Mouse (Mus musculus) hindbrain, embryonic 13.5 days (tissue): ENCODE data around the gene Itpr2. TPM values are rescaled to one million over a fixed set of nuclear protein-coding genes. Genes with fewer than 3 reads are reported as not detected.

ENCODE experiments used
- ATAC-seq: fragments of 200-750 bp; cut with Nextera tagmentation; 2 replicates; pipeline ENCODE4 v1.8.0; 2017; ENCODE audit warnings: moderate TSS enrichment; ENCODE audit not compliant: low FRiP score
- H3K27ac ChIP-seq: fragments of 300-500 bp; sonication (generic); 2 replicates; pipeline ENCODE4 v1.5.1; 2015; ENCODE audit warnings: inconsistent platforms, mild to moderate bottlenecking, moderate library complexity
- H3K27me3 ChIP-seq: fragments of 300-500 bp; sonication (generic); 2 replicates; pipeline ENCODE4 v1.6.1; 2015; ENCODE audit warnings: mild to moderate bottlenecking, inconsistent platforms
- H3K36me3 ChIP-seq: fragments of 300-500 bp; sonication (generic); 2 replicates; pipeline ENCODE4 v1.6.1; 2015; ENCODE audit warnings: mild to moderate bottlenecking, inconsistent platforms
- H3K4me1 ChIP-seq: fragments of 300-500 bp; sonication (generic); replicated peaks from 2 replicates; pipeline ENCODE4 v1.6.1; 2015; ENCODE audit warnings: inconsistent platforms
- H3K4me2 ChIP-seq: fragments of 300-500 bp; sonication (generic); 2 replicates; pipeline ENCODE4 v1.6.1; 2015; ENCODE audit warnings: inconsistent platforms, mild to moderate bottlenecking, moderate library complexity
- H3K4me3 ChIP-seq: fragments of 300-500 bp; sonication (generic); 2 replicates; pipeline ENCODE4 v1.5.1; 2015; ENCODE audit warnings: mild to moderate bottlenecking, inconsistent platforms
- H3K9ac ChIP-seq: fragments of 300-500 bp; sonication (generic); 2 replicates; pipeline ENCODE4 v1.6.1; 2015; ENCODE audit warnings: mild to moderate bottlenecking, inconsistent platforms
- H3K9me3 ChIP-seq: fragments of 300-500 bp; sonication (generic); 2 replicates; pipeline ENCODE4 v1.6.1; 2016; ENCODE audit warnings: inconsistent platforms
- WGBS: fragments of 180-500 bp; shearing (Covaris S2); methylation state at CpG from one replicate; pipeline ENCODE4 v1.1.7; 2015; 5-methylcytosine and 5-hydroxymethylcytosine counted together
- polyA plus RNA-seq: library from polyadenylated mRNA; unstranded; fragments of >200 nt; fragmentation: Nextera tagmentation; extraction: Ambion mirVana; gene quantifications from 2 replicates; pipeline ENCODE4 v1.2.1, GENCODE M21; 2015

The Itpr2 gene
- polyA plus RNA-seq, 1 experiment from 2014 or later, result 5.5 TPM

DNA sequence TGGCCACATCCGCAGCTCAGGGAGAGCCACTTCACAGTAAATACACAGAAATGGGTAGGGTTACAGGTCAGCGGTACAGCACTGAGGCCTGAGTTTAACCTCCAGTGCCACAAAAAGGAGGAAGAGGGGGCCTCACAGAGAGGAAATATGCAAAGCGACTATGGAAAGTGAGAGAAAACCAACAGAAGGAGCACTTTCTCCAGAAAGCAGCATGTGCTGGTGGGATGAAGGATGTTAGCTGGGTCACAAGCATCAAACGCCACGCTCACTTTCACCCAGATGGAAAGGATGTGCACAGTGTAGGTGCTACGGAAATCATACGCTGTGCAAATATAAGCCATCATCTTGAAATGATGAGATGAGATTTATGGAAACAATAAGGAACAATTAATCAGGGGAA, 28.3 kb upstream of the Itpr2 start:
- no peaks in the 10 kb centered on the region for H3K4me1 ChIP-seq
- H3K9ac ChIP-seq, result no peak overlapping the region
- H3K9me3 ChIP-seq, result no peaks in the 10 kb centered on the region
- no peak for ATAC-seq
- 78% methylated on average over 7 of the region's 7 CpGs for WGBS
- no peak overlapping the region for H3K4me2 ChIP-seq
- H3K27me3 ChIP-seq, result no peaks in the 10 kb centered on the region
- no peak overlapping the region for H3K4me3 ChIP-seq
- no peaks in the 10 kb centered on the region for H3K36me3 ChIP-seq
- no peak overlapping the region for H3K27ac ChIP-seq

DNA sequence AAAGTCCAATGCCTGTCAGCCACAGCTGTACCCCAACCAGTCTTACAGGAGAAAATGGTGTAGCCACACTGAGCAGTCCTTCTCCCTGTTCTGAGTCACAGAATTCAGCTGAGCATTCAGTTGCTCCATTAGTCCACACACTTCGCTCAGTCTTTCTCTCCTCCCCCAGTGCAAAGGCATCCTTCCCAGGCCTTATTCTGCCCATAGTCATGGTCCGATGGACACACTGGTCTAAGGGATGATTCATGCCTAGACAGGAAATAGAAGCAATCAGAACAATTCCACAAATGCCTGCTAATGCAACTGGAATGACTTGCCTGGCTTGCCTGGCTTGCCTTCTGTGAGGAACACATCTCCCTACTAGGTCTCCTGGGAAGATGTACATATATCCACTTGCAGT, 25.5 kb upstream of the Itpr2 start:
- H3K9me3 ChIP-seq, result no peaks in the 10 kb centered on the region
- H3K27me3 ChIP-seq, result no peaks in the 10 kb centered on the region
- H3K4me1 ChIP-seq, result no peaks in the 10 kb centered on the region
- no peak for ATAC-seq
- H3K4me2 ChIP-seq, result no peak overlapping the region
- no peak overlapping the region for H3K9ac ChIP-seq
- no peak overlapping the region for H3K27ac ChIP-seq
- no peaks in the 10 kb centered on the region for H3K36me3 ChIP-seq
- 87% methylated on average over 2 of the region's 2 CpGs for WGBS
- no peak overlapping the region for H3K4me3 ChIP-seq

DNA sequence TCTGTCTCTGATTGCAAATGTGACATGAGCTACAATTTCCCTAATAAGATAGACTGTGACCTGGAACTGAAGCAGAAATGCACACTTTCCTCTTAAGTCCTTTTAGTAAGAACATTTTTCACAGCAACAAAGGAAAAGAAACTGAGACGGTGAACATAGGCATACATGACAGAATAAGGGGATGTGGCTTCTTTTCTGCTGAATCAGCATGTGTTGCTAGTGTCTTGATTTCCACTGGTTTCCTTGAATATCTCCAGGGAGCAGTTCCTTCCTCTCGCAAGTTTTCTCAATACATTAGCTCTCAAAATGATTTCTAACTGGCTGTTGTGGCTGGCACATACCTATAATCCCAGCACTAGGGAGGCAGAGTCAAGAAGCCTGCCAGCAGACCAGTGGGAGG, 23.5 kb upstream of the Itpr2 start:
- 83% methylated on average over 2 of the region's 2 CpGs for WGBS
- no peak for ATAC-seq
- H3K4me1 ChIP-seq, result no peaks in the 10 kb centered on the region
- no peak overlapping the region for H3K4me3 ChIP-seq
- H3K9me3 ChIP-seq, result no peaks in the 10 kb centered on the region
- H3K4me2 ChIP-seq, result no peak overlapping the region
- no peak overlapping the region for H3K9ac ChIP-seq
- H3K27me3 ChIP-seq, result no peaks in the 10 kb centered on the region
- no peak overlapping the region for H3K27ac ChIP-seq
- no peaks in the 10 kb centered on the region for H3K36me3 ChIP-seq

DNA sequence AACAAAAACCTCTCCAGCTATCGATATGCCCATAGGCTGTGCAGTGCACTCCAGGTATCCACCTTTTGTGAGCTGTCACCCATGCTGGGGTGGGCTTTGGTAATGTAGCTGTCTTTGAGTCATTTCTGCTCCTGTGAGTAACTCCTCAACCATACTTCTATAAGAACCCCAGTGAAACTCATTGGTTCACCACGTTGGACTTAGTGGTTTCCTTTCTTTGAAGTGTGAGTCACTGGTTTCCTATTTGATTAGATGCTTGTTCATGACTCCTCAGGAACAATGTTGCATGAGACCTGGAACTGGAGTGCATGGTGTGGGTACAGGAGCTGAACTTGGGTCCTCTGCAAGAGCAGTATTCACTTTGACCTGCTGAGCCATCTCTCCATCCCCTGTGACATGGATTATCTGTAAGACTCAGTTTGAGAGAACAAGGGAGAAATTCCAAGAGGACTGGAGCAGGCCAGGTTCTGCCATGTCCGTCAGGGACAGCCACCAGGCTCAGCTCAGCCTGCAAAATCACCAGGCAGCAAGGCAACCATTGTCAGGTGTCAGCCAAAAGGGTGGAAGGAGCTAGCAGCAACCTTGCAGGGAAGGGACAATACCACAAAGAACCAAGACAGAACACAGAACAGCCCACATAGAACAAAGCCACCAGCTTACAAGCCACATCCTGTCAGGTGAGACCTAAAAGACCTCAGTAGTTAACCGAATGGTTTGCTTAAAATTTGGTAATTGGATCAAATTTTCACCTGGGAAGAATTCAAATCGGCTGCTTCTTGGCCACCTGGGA, 19.6 kb upstream of the Itpr2 start:
- no peaks in the 10 kb centered on the region for H3K36me3 ChIP-seq
- H3K4me3 ChIP-seq, result no peak overlapping the region
- H3K4me1 ChIP-seq, result no peaks in the 10 kb centered on the region
- no peak overlapping the region for H3K9ac ChIP-seq
- no peak for ATAC-seq
- H3K9me3 ChIP-seq, result no peaks in the 10 kb centered on the region
- no peak overlapping the region for H3K4me2 ChIP-seq
- 83% methylated on average over 5 of the region's 5 CpGs for WGBS
- H3K27ac ChIP-seq, result no peak overlapping the region
- no peaks in the 10 kb centered on the region for H3K27me3 ChIP-seq

DNA sequence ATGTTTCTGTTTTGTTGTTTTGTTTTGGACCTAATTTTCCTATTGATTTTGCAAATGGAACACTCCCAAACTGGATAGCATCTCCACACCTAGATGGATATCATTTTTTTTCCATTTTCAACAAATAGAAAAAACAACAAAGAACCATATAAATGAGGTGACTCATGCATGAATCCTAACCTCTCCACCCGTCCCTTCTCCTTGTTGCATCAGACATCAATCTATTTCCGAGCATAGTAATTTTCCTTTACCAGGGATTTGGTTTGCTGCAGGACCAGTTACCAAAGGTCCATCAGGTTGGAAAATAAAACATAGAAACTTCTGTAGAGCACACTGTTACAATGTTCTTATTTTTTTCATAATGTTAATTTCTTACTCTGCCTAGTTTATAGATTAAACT, 17.0 kb upstream of the Itpr2 start:
- Histone ChIP-seq H3K4me3 (no peak overlapping the region), H3K9me3 (no peaks in the 10 kb centered on the region), H3K36me3 (no peaks in the 10 kb centered on the region), H3K4me2 (no peak overlapping the region), H3K4me1 (no peaks in the 10 kb centered on the region), H3K9ac (no peak overlapping the region), H3K27ac (no peak overlapping the region), H3K27me3 (no peaks in the 10 kb centered on the region)
- ATAC-seq, result no peak
- 67% methylated on average over 2 of the region's 2 CpGs for WGBS

DNA sequence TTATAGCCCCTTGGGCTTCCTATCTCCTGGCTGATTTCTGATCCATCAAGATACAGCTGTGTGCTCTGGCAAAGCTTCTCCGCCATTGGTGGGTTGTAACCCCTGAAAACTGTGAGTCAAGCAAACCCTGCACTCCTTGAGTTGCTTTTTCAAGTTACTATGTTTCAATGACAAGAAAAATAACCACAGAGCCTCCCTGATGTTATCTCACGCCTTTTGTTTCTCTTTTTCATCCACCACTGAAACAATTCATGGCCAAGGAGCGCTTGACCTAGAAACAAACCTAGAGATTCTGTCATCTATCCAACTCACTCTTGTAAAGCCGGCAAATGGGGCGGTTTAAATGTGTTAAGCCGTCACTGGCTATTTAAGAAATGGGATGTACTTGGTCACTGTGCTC, 13.9 kb upstream of the Itpr2 start:
- no peak for ATAC-seq
- H3K9me3 ChIP-seq, result no peaks in the 10 kb centered on the region
- 83% methylated on average over 6 of the region's 6 CpGs for WGBS

DNA sequence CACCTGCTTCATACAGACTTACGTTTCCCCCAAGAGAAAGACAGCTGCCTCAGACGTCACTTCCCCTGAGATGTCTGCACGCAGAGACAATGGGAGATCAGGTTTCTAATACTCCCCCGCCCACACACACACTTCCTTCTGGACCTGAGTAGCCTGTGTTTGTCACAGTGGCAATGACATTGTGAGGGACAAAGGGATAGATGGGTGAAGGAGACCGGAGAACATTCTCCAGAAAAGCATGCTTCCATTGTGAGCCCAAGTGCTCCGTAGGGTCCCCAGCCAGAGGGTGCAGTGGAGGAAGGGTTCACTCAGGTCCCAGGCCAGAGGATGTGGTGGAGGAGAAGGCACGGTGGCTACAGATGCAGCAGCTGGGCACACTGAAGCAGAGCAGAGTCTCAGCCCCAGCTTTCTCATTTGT, 12.5 kb upstream of the Itpr2 start:
- Histone ChIP-seq H3K36me3 (no peaks in the 10 kb centered on the region), H3K4me1 (no peaks in the 10 kb centered on the region), H3K4me2 (no peak overlapping the region), H3K9me3 (no peaks in the 10 kb centered on the region), H3K9ac (no peak overlapping the region), H3K27ac (no peak overlapping the region), H3K27me3 (no peaks in the 10 kb centered on the region), H3K4me3 (no peak overlapping the region)
- no peak for ATAC-seq
- WGBS, result 57% methylated on average over 7 of the region's 7 CpGs

More for the DNA sequence above, 13.9 kb upstream of the Itpr2 start:
- Histone ChIP-seq H3K27ac (no peak overlapping the region), H3K9ac (no peak overlapping the region), H3K4me2 (no peak overlapping the region), H3K4me3 (no peak overlapping the region), H3K4me1 (no peaks in the 10 kb centered on the region), H3K27me3 (no peaks in the 10 kb centered on the region), H3K36me3 (no peaks in the 10 kb centered on the region)

DNA sequence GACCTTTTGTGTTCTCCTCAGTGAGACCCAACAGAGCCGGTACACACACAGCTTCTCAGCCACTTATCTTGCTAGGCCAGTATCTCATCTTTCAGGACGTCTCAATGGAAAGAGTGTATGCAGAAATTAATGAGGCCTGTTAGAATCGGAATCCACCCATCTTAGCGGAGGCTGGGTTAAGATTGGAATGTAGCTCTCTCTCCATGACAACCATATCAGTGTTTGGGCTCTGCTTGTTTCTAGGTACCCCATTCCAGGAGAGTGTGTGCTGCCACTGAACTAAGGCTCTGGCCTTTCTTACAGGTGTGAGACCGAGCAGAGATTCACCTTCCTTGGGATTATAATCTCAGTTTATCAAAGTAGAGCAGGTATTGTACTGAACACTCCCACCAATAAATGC, 11.9 kb upstream of the Itpr2 start:
- Histone ChIP-seq H3K9me3 (no peaks in the 10 kb centered on the region), H3K27ac (no peak overlapping the region), H3K4me1 (no peaks in the 10 kb centered on the region), H3K4me3 (no peak overlapping the region), H3K4me2 (no peak overlapping the region), H3K9ac (no peak overlapping the region), H3K36me3 (no peaks in the 10 kb centered on the region), H3K27me3 (no peaks in the 10 kb centered on the region)
- no peak for ATAC-seq
- WGBS, result 63% methylated on average over 5 of the region's 5 CpGs

DNA sequence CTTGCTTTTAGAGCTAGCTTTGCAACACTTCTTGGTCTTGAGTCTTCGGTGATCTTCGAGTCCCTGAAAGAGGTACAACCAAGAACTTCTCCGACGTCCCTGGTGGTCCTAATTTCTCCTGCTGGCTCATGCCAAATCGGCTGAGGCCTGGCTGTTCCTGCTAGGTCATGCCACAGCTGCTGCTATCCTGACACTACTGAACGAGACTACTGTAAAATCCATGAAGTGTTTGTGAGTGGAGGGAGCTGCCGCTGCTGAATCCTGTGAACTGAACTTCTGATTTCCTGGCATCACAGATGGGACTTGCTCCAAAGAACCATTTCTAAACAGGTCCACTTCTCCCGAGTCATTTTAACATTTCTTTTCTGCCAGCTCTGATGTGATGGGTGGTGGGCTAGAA, 11.4 kb upstream of the Itpr2 start:
- no peaks in the 10 kb centered on the region for H3K27me3 ChIP-seq
- no peaks in the 10 kb centered on the region for H3K4me1 ChIP-seq
- ATAC-seq, result no peak
- H3K4me2 ChIP-seq, result no peak overlapping the region
- H3K36me3 ChIP-seq, result no peaks in the 10 kb centered on the region
- no peak overlapping the region for H3K4me3 ChIP-seq
- no peaks in the 10 kb centered on the region for H3K9me3 ChIP-seq
- no peak overlapping the region for H3K9ac ChIP-seq
- H3K27ac ChIP-seq, result no peak overlapping the region
- WGBS, result 94% methylated on average over 8 of the region's 8 CpGs

DNA sequence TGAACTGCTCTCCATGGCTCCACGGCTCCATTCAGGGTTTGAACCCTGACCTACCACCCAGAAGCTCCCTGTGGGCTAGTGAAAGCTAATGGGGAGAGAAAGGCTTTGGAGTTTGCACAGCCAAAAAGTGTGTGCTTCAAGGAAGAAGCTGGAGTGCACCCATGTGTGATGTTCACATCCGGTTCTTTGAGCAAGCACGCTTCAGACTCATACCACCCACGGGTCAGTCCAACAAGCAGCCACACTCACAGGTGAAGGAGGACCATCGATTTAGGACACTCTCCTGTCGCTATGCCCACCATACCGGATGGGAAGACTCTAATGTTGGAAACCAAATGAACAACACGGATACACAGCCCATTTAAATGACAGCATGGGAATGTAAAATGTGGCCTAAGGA, 9.5 kb upstream of the Itpr2 start:
- Histone ChIP-seq H3K36me3 (no peaks in the 10 kb centered on the region), H3K4me1 (no peaks in the 10 kb centered on the region), H3K27me3 (no peaks in the 10 kb centered on the region), H3K4me3 (no peak overlapping the region), H3K9ac (no peak overlapping the region), H3K27ac (no peak overlapping the region), H3K4me2 (no peak overlapping the region), H3K9me3 (no peaks in the 10 kb centered on the region)
- no peak for ATAC-seq
- 84% methylated on average over 8 of the region's 8 CpGs for WGBS

DNA sequence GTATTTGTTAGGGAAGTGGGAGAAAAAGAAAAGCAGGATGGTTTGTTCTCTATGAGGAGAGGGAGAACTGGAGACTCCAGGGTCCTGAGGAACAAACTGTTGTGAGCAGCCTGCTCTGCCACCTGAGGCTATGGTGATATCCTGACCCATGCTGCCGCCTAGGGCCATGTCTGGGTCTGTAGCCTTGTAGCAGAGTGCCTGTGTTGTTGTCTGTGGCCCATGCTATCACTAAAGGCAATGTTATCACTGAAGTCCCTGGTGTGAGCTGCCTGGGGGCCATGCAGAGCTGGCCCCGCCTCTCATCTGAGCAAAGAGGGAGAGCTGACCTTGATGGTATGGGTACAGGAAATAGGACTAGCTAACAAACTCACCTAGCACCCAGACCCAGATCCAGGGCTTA, 7.9 kb upstream of the Itpr2 start:
- no peak overlapping the region for H3K9ac ChIP-seq
- no peak for ATAC-seq
- no peaks in the 10 kb centered on the region for H3K4me1 ChIP-seq
- no peak overlapping the region for H3K27ac ChIP-seq
- no peaks in the 10 kb centered on the region for H3K9me3 ChIP-seq
- no peak overlapping the region for H3K4me3 ChIP-seq
- 85% methylated on average over 2 of the region's 2 CpGs for WGBS
- no peaks in the 10 kb centered on the region for H3K27me3 ChIP-seq
- no peak overlapping the region for H3K4me2 ChIP-seq
- no peaks in the 10 kb centered on the region for H3K36me3 ChIP-seq

DNA sequence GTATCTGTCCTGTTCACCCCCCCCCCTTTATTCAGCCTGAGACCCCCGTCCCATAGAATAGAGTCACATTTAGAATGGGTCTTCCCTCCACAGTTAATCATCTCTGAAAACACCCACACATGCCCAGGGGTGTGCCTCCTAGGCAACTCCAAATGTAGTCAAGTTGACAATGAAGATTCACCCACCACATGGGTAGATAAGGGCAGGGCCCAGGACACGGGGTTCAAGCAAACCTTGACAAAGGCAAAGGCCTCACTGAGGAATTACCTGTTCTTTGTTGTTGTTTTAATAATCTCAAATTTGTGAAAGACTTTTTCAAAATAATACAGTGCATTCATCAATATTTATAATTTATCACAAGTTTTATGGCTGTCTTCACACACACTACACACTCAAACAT, 2.4 kb upstream of the Itpr2 start:
- no peak overlapping the region for H3K4me2 ChIP-seq
- no peaks in the 10 kb centered on the region for H3K36me3 ChIP-seq

DNA sequence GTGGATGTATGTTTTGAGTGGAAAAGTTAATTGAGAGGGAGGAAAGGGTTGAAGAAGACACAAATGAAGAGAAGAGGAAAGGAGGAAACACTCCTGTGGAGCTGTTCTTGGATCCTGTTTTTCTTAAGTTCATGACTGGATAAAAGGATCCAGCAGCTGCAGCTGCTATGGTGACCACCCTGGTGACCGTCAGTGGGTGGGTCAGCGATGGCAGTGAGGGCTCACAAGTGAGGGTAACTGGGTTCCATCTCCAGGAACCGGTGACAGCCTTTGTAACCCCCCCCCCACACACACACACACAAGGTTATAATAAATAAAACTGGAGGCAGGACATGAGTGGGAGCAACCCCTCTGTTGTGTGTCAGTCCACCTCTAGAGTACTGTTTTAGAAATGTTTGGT, 833 bp upstream of the Itpr2 start:
- H3K27me3 ChIP-seq, result peaks cover 50% of the 10 kb centered on the region
- H3K9me3 ChIP-seq, result no peaks in the 10 kb centered on the region
- H3K27ac ChIP-seq, result no peak overlapping the region
- H3K9ac ChIP-seq, result peak overlapping the region; percentile 71; the same call in 1 of the 2 replicates
- WGBS, result 54% methylated on average over 3 of the region's 3 CpGs
- peak overlapping the region; percentile 57 for H3K4me3 ChIP-seq
- no peaks in the 10 kb centered on the region for H3K36me3 ChIP-seq
- ATAC-seq, result no peak
- H3K4me2 ChIP-seq, result peak overlapping the region; percentile 100
- peaks cover 24% of the 10 kb centered on the region for H3K4me1 ChIP-seq

More for the DNA sequence above, 2.4 kb upstream of the Itpr2 start:
- Histone ChIP-seq H3K9me3 (no peaks in the 10 kb centered on the region), H3K27ac (no peak overlapping the region), H3K9ac (no peak overlapping the region), H3K4me1 (peaks cover 24% of the 10 kb centered on the region), H3K27me3 (peaks cover 46% of the 10 kb centered on the region), H3K4me3 (no peak overlapping the region)
- WGBS, result 81% methylated on average over 2 of the region's 2 CpGs
- ATAC-seq, result no peak
